Mouse (Mus musculus) midbrain, embryonic 11.5 days (tissue): ENCODE measurements at regions not wholly inside any gene's neighbourhood (a gene's known extent, or its start where the extent isn't known, plus 50 kb on each side); places are given as distances from the start of the nearest gene placed in this dataset.
"Not testable (repeated sequence)": the region's sequence is repeated elsewhere in the genome, so short reads cannot be mapped to it uniquely, and the experiment has no call there.

Experiments
- ATAC-seq: fragments of 200-750 bp; cut with Nextera tagmentation; 2 replicates; pipeline ENCODE4 v1.8.0; 2017; ENCODE audit warnings: moderate TSS enrichment, moderate library complexity; ENCODE audit not compliant: low FRiP score
- DNase-seq: peaks from one replicate; pipeline ENCODE4 v3.0.0; 2015; ENCODE audit warnings: low spot score; ENCODE audit errors: missing footprints
- H3K27ac ChIP-seq: fragments of 300-500 bp; sonication (generic); 2 replicates; pipeline ENCODE4 v1.5.1; 2014; ENCODE audit warnings: low read depth, low read length
- H3K27me3 ChIP-seq: fragments of 300-500 bp; sonication (generic); 2 replicates; pipeline ENCODE4 v1.6.1; 2014; ENCODE audit warnings: mild to moderate bottlenecking, low read length, moderate library complexity, mixed read lengths; ENCODE audit not compliant: control insufficient read depth, insufficient read depth
- H3K36me3 ChIP-seq: fragments of 300-500 bp; sonication (generic); 2 replicates; pipeline ENCODE4 v1.6.1; 2014; ENCODE audit warnings: mild to moderate bottlenecking, low read length, moderate library complexity, mixed read lengths; ENCODE audit not compliant: control insufficient read depth, insufficient read depth
- H3K4me1 ChIP-seq: fragments of 300-500 bp; sonication (generic); 2 replicates; pipeline ENCODE4 v1.6.1; 2014; ENCODE audit warnings: low read length; ENCODE audit not compliant: control insufficient read depth, insufficient read depth
- H3K4me2 ChIP-seq: fragments of 300-500 bp; sonication (generic); 2 replicates; pipeline ENCODE4 v1.6.1; 2014; ENCODE audit warnings: mild to moderate bottlenecking, moderate library complexity
- H3K4me3 ChIP-seq: fragments of 300-500 bp; sonication (generic); 2 replicates; pipeline ENCODE4 v1.5.1; 2014; ENCODE audit warnings: low read depth, low read length
- H3K9ac ChIP-seq: fragments of 300-500 bp; sonication (generic); 2 replicates; pipeline ENCODE4 v1.6.1; 2014; ENCODE audit warnings: low read length
- H3K9me3 ChIP-seq: fragments of 300-500 bp; sonication (generic); 2 replicates; pipeline ENCODE4 v1.6.1; 2016; ENCODE audit warnings: low read length; ENCODE audit not compliant: control insufficient read depth
- WGBS: fragments of 180-500 bp; shearing (Covaris S2); extraction: QIAGEN DNeasy Blood & Tissue Kit; methylation state at CpG from one replicate; pipeline ENCODE4 v1.1.7; 2014; 5-methylcytosine and 5-hydroxymethylcytosine counted together

DNA sequence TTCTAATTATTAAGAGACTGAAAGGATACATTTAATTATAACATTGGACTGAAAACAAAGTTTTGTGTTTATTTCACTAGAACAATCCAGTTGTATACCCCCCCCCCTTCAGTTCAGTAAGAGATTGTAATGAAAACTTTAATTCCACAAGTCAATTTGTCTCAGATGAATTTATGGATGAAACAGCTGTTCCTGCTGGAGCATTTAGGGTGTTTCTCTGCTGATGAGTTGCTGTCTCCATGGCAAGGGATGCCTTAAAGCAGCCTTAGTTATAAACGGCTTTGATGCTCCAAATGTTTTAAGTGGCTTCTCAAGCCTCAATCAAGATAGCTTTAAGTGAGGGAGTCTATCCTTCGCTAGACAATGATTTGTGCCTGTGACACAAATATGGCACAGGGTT is 112.1 kb upstream of the Ctso start:
- Histone ChIP-seq H3K4me2 (no peak overlapping the region), H3K9me3 (no peaks in the 10 kb centered on the region), H3K27me3 (no peaks in the 10 kb centered on the region), H3K36me3 (no peaks in the 10 kb centered on the region), H3K4me3 (no peak overlapping the region), H3K4me1 (no peaks in the 10 kb centered on the region), H3K9ac (no peak overlapping the region), H3K27ac (no peak overlapping the region)
- no peak for DNase-seq
- ATAC-seq: no peak
- 90% methylated on average over 2 of the region's 2 CpGs for WGBS

DNA sequence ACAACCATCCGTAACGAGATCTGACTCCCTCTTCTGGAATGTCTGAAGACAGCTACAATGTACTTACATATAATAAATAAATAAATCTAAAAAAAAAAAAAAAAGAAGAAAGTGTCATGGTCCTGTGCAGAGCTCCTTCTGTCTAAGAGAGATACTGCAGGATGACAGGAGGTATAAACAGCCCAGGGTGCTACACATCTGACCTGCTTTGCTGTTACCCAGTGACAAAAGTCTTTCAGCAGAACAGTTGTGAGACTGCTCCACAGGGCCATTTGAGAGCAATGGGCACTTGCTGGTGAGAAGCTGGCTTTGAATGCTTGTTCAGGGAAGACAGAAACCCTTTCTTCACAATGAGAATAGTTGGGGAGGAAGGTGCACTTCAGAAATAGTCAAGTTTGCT is 102.9 kb upstream of the Ctso start:
- H3K4me3 ChIP-seq: no peak overlapping the region
- no peak overlapping the region for H3K4me2 ChIP-seq
- no peaks in the 10 kb centered on the region for H3K4me1 ChIP-seq
- DNase-seq (no peak), ATAC-seq (no peak)
- H3K9me3 ChIP-seq: no peaks in the 10 kb centered on the region
- no peak overlapping the region for H3K9ac ChIP-seq
- H3K36me3 ChIP-seq: no peaks in the 10 kb centered on the region
- H3K27ac ChIP-seq: no peak overlapping the region
- no CpG with 5 or more reads among the region's 2 CpGs for WGBS
- H3K27me3 ChIP-seq: no peaks in the 10 kb centered on the region

DNA sequence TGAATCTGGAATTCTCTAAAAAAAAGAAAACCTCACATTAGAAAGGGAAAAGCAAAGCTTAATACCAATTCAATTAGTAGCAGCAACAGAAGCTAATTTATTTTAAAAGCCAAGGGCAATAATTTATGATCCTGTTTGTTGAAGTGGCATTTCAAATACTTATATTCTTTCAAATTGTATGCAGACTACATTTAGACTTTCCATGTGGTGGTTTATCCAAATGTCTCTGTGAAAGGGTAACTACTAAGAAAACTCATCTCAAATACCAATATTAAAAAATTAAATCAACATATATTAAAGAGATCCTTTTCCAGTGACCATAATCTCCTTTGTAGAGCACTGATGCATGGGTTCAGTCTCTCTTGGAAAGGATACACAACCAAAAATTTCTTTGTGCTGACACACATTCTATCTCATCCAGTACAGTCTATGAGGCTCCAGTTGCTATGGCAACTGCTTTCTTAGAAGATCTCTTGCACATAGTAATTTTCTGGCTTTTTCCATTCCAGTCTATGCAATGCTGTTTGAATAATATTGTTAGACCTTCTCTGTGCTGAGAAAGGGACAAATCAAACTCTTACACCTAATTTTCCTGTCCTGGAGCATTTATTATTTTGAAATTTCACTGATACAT is 102.3 kb upstream of the Ctso start:
- Histone ChIP-seq H3K9ac (no peak overlapping the region), H3K4me3 (no peak overlapping the region), H3K4me2 (no peak overlapping the region), H3K27me3 (no peaks in the 10 kb centered on the region), H3K36me3 (no peaks in the 10 kb centered on the region), H3K9me3 (no peaks in the 10 kb centered on the region), H3K27ac (no peak overlapping the region), H3K4me1 (no peaks in the 10 kb centered on the region)
- ATAC-seq (no peak), DNase-seq (no peak)

GRCm38 (mm10) chr3:81835380-81836157 is 96.8 kb upstream of the Ctso start:
- Histone ChIP-seq H3K9ac (0 out of 2 replicates have a peak overlapping the region, but pooled peaks have one; percentile 1), H3K4me3 (no peak overlapping the region), H3K4me1 (peaks cover 3% of the 10 kb centered on the region), H3K4me2 (0 out of 2 replicates have a peak overlapping the region, but pooled peaks have one; percentile 20), H3K27ac (no peak overlapping the region), H3K9me3 (no peaks in the 10 kb centered on the region), H3K36me3 (no peaks in the 10 kb centered on the region), H3K27me3 (no peaks in the 10 kb centered on the region)
- peak; percentile 86 for DNase-seq
- peak; percentile 67 for ATAC-seq
- 11% methylated on average over 11 of the region's 11 CpGs for WGBS

DNA sequence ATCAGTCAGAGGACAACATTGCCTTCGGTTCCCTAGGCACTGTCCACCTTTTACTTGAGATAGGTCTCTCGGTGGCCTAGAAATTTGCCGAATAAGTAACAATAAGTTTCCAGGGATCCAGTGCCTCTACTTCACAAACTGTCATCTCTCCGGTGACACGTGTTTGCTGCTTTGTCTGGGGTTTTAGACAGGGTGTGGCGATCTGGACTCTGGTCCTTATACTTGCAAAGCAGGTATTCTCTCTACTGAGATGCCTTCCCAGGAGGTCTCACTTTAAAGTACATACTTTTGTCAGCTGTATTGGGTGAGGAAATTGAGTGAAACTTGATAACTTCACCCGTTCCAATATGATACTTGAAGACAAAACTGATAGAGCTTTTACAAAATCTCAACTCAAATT is 95.9 kb upstream of the Ctso start:
- Histone ChIP-seq H3K4me1 (peaks cover 3% of the 10 kb centered on the region), H3K9ac (no peak overlapping the region), H3K4me3 (no peak overlapping the region), H3K36me3 (no peaks in the 10 kb centered on the region), H3K27ac (no peak overlapping the region), H3K4me2 (no peak overlapping the region), H3K9me3 (no peaks in the 10 kb centered on the region), H3K27me3 (no peaks in the 10 kb centered on the region)
- WGBS: 92% methylated on average over 7 of the region's 7 CpGs
- ATAC-seq (no peak), DNase-seq (no peak)

DNA sequence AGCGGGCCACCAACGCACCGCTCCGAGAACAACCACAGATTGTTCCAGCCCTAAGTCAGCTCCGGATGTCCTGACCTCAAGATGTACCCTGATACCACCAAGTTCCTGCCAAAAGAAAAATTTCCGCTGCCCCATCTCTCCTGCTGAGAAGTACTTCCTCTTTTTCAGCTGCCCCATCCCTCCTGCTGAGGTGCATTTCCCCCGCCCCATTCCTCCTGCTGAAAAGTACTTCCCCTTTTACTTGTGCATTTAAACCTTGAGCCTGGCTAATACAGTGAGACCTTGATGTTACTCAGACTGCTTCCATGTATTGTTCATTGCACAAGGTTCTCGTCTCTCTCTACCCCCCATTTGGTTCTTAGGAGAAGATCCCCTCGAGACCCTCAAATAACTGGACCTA is 94.3 kb upstream of the Ctso start:
- H3K27me3 ChIP-seq, H3K4me3 ChIP-seq, H3K4me2 ChIP-seq, DNase-seq, H3K9me3 ChIP-seq, H3K4me1 ChIP-seq, H3K9ac ChIP-seq, H3K36me3 ChIP-seq, ATAC-seq, H3K27ac ChIP-seq: not testable (repeated sequence)
- 85% methylated on average over 9 of the region's 9 CpGs for WGBS

- no peak overlapping the region for H3K4me2 ChIP-seq
- no peak overlapping the region for H3K4me3 ChIP-seq
- H3K4me1 ChIP-seq: no peaks in the 10 kb centered on the region
- DNase-seq (peak; percentile 6), ATAC-seq (no peak)
- no peak overlapping the region for H3K27ac ChIP-seq
- H3K9me3 ChIP-seq: no peaks in the 10 kb centered on the region
- H3K9ac ChIP-seq: no peak overlapping the region
- no peaks in the 10 kb centered on the region for H3K36me3 ChIP-seq
- H3K27me3 ChIP-seq: no peaks in the 10 kb centered on the region
- WGBS: 87% methylated on average over 1 of the region's 1 CpGs
Observed at GRCm38 (mm10) chr3:81864487-81864886, 67.9 kb upstream of the Ctso start.
